Mouse (Mus musculus): Measurements from ENCODE around the gene Cabp4.

Cabp4 gene

GRCm38 (mm10) chr19:4143759-4144268 is at the start of gene Cabp4:
TSS of gene Cabp4 (minus strand) at chr19:4144033.
- DNase-seq (ENCODE audit: low read depth in 1 of 2, low spot score in 2 of 2): no peak

GRCm38 (mm10) chr19:4193129-4193528 is 49.3 kb upstream of the Cabp4 start:
- DNase-seq (ENCODE audit: low read depth in 1 of 2, low spot score in 2 of 2): no peak

- no peak for DNase-seq (ENCODE audit: low read depth in 1 of 2, low spot score in 2 of 2)
Measured at GRCm38 (mm10) chr19:4192251-4192985, 48.6 kb upstream of the Cabp4 start.

GRCm38 (mm10) chr19:4191528-4192250 is 47.9 kb upstream of the Cabp4 start, which contains the start of gene Ppp1ca:
TSS of gene Ppp1ca (plus strand) at chr19:4192065.
- peak; percentile 88 to 89 for DNase-seq (ENCODE audit: low read depth in 1 of 2, low spot score in 2 of 2)

- peak; percentile 38 to 62 for DNase-seq (ENCODE audit: low read depth in 1 of 2, low spot score in 2 of 2)
Measured at GRCm38 (mm10) chr19:4190831-4191334, 47.0 kb upstream of the Cabp4 start, which contains the start of gene Tbc1d10c. TSS of gene Tbc1d10c (minus strand) at chr19:4191284.

- DNase-seq (ENCODE audit: low read depth in 1 of 2, low spot score in 2 of 2): no peak
Measured at GRCm38 (mm10) chr19:4189051-4189620, 45.3 kb upstream of the Cabp4 start.

GRCm38 (mm10) chr19:4187303-4187702 is 43.5 kb upstream of the Cabp4 start:
- no peak for DNase-seq (ENCODE audit: low read depth in 1 of 2, low spot score in 2 of 2)

- DNase-seq (ENCODE audit: low read depth in 1 of 2, low spot score in 2 of 2): no peak
Measured at GRCm38 (mm10) chr19:4184976-4185975, 41.4 kb upstream of the Cabp4 start.

- no peak for DNase-seq (ENCODE audit: low read depth in 1 of 2, low spot score in 2 of 2)
Measured at GRCm38 (mm10) chr19:4183689-4184088, 39.9 kb upstream of the Cabp4 start.

- DNase-seq (ENCODE audit: low read depth in 1 of 2, low spot score in 2 of 2): peak; percentile 76 to 82
Measured at GRCm38 (mm10) chr19:4181892-4182291, 38.1 kb upstream of the Cabp4 start.

GRCm38 (mm10) chr19:4180411-4180810 is 36.6 kb upstream of the Cabp4 start:
- no peak for DNase-seq (ENCODE audit: low read depth in 1 of 2, low spot score in 2 of 2)

- DNase-seq (ENCODE audit: low read depth in 1 of 2, low spot score in 2 of 2): no peak
Measured at GRCm38 (mm10) chr19:4175368-4175947, 31.6 kb upstream of the Cabp4 start, which contains the start of gene Carns1. TSS of gene Carns1 (minus strand) at chr19:4175479.

- no peak for DNase-seq (ENCODE audit: low read depth in 1 of 2, low spot score in 2 of 2)
Measured at GRCm38 (mm10) chr19:4172925-4173324, 29.1 kb upstream of the Cabp4 start.

GRCm38 (mm10) chr19:4171393-4172290 is 27.8 kb upstream of the Cabp4 start:
- peak in 1 of 2 experiments; percentile 30 for DNase-seq (ENCODE audit: low read depth in 1 of 2, low spot score in 2 of 2)

- no peak for DNase-seq (ENCODE audit: low read depth in 1 of 2, low spot score in 2 of 2)
Measured at GRCm38 (mm10) chr19:4170723-4171392, 27.0 kb upstream of the Cabp4 start.

- DNase-seq (ENCODE audit: low read depth in 1 of 2, low spot score in 2 of 2): no peak
Measured at GRCm38 (mm10) chr19:4169810-4170209, 26.0 kb upstream of the Cabp4 start.

GRCm38 (mm10) chr19:4169378-4169784 is 25.5 kb upstream of the Cabp4 start:
- peak; percentile 98 for DNase-seq (ENCODE audit: low read depth in 1 of 2, low spot score in 2 of 2)
